Mouse (Mus musculus): Measurements from ENCODE around the gene Gm42957.
"Not testable (repeated sequence)": the region's sequence is repeated elsewhere in the genome, so short reads cannot be mapped to it uniquely, and the experiment has no call there.

The Gm42957 gene

GRCm38 (mm10) chr3:96623201-96623600, 12.1 kb upstream of the Gm42957 start:
- no peak for DNase-seq (ENCODE audit: low spot score in 2 of 2)

GRCm38 (mm10) chr3:96629729-96630600, 5.3 kb upstream of the Gm42957 start, which contains the start of gene Rbm8a:
TSS of gene Rbm8a (plus strand) at chr3:96629933.
- DNase-seq (ENCODE audit: low spot score in 2 of 2) = peak; percentile 88 to 98

GRCm38 (mm10) chr3:96632058-96632457, 3.2 kb upstream of the Gm42957 start:
- no peak for DNase-seq (ENCODE audit: low spot score in 2 of 2)

- no peak for DNase-seq (ENCODE audit: low spot score in 2 of 2)
Measured at GRCm38 (mm10) chr3:96634015-96634414, 1.3 kb upstream of the Gm42957 start.

- no peak for DNase-seq (ENCODE audit: low spot score in 2 of 2)
Measured at GRCm38 (mm10) chr3:96635906-96636305, 632 bp downstream of the Gm42957 start.

GRCm38 (mm10) chr3:96636448-96636847, 1.2 kb downstream of the Gm42957 start:
- DNase-seq (ENCODE audit: low spot score in 2 of 2) = no peak

- DNase-seq (ENCODE audit: low spot score in 2 of 2) = peak in 1 of 2 experiments; percentile 66
Measured at GRCm38 (mm10) chr3:96639219-96639618, 3.9 kb downstream of the Gm42957 start.

- no peak for DNase-seq (ENCODE audit: low spot score in 2 of 2)
Measured at GRCm38 (mm10) chr3:96645018-96645649, 9.9 kb downstream of the Gm42957 start, which contains the start of gene Itga10. TSS of gene Itga10 (plus strand) at chr3:96645584.

GRCm38 (mm10) chr3:96647365-96647764, 12.1 kb downstream of the Gm42957 start:
- no peak for DNase-seq (ENCODE audit: low spot score in 2 of 2)

GRCm38 (mm10) chr3:96660901-96661300, 25.6 kb downstream of the Gm42957 start:
- DNase-seq (ENCODE audit: low spot score in 2 of 2) = no peak

GRCm38 (mm10) chr3:96662731-96663316, 27.6 kb downstream of the Gm42957 start:
- DNase-seq (ENCODE audit: low spot score in 2 of 2) = no peak

- peak; percentile 59 to 93 for DNase-seq (ENCODE audit: low spot score in 2 of 2)
Measured at GRCm38 (mm10) chr3:96663432-96664239, 28.4 kb downstream of the Gm42957 start.

GRCm38 (mm10) chr3:96665732-96666363, 30.6 kb downstream of the Gm42957 start:
- DNase-seq (ENCODE audit: low spot score in 2 of 2) = not testable (repeated sequence)

- no peak for DNase-seq (ENCODE audit: low spot score in 2 of 2)
Measured at GRCm38 (mm10) chr3:96666916-96667315, 31.6 kb downstream of the Gm42957 start.

GRCm38 (mm10) chr3:96667316-96667715, 32.0 kb downstream of the Gm42957 start:
- DNase-seq (ENCODE audit: low spot score in 2 of 2) = no peak

GRCm38 (mm10) chr3:96668424-96669067, 33.3 kb downstream of the Gm42957 start:
- DNase-seq (ENCODE audit: low spot score in 2 of 2) = no peak

- DNase-seq (ENCODE audit: low spot score in 2 of 2) = peak; percentile 39 to 71
Measured at GRCm38 (mm10) chr3:96669727-96670468, 34.6 kb downstream of the Gm42957 start, which contains the start of gene Ankrd35. TSS of gene Ankrd35 (plus strand) at chr3:96670131.

GRCm38 (mm10) chr3:96671519-96671918, 36.2 kb downstream of the Gm42957 start:
- DNase-seq (ENCODE audit: low spot score in 2 of 2) = no peak

GRCm38 (mm10) chr3:96673514-96673913, 38.2 kb downstream of the Gm42957 start:
- no peak for DNase-seq (ENCODE audit: low spot score in 2 of 2)

- no peak for DNase-seq (ENCODE audit: low spot score in 2 of 2)
Measured at GRCm38 (mm10) chr3:96674442-96674841, 39.2 kb downstream of the Gm42957 start.
